Mouse (Mus musculus): ENCODE measurements around the gene Dnah2. TPM values are rescaled to one million over a fixed set of nuclear protein-coding genes. Genes with fewer than 3 reads are reported as not detected.
A peak's percentile ranks its signal among the peaks of the same experiment; 100 is the strongest.

Dnah2 gene
- polyA plus RNA-seq, 1 experiment from 2014 or later = 3.0 TPM

DNA sequence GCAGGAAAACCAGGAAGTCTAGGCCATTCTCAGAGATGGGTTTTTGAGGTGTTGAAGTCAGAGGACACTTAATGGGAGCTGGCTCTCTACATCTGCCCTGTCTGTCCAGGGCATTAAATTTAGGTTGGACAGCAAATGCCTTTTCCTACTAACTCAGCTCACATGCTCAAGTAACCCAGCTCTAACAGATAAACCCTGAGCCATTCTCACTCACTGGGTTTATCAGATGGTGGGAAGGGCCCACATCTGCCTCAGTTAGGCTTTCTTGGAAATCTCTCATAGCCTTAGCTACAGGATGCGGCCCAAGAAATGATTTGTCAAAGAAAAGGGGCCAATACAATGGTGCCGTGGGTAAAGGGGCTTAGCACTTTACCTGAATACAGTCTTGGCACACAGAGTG lies 122.7 kb downstream of the Dnah2 start:
- Histone ChIP-seq H3K9me3 (ENCODE audit: control insufficient read depth, low read length) (no peaks in the 10 kb centered on the region), H3K4me2 (ENCODE audit: low read length) (no peak overlapping the region), H3K27me3 (replicated peaks; ENCODE audit: control insufficient read depth, insufficient read depth, low read length) (peaks cover 8% of the 10 kb centered on the region; the same call in 1 of the 2 replicates), H3K9ac (ENCODE audit: low read depth, low read length) (no peak overlapping the region), H3K4me3 (ENCODE audit: low read length) (no peak overlapping the region), H3K4me1 (ENCODE audit: control insufficient read depth, insufficient read depth, low read depth, low read length) (no peaks in the 10 kb centered on the region), H3K27ac (ENCODE audit: low read depth, low read length) (no peak overlapping the region), H3K36me3 (ENCODE audit: control insufficient read depth, insufficient read depth, low read length) (no peaks in the 10 kb centered on the region)
- 85% methylated on average over 2 of the region's 2 CpGs for WGBS
- ATAC-seq = no peak

DNA sequence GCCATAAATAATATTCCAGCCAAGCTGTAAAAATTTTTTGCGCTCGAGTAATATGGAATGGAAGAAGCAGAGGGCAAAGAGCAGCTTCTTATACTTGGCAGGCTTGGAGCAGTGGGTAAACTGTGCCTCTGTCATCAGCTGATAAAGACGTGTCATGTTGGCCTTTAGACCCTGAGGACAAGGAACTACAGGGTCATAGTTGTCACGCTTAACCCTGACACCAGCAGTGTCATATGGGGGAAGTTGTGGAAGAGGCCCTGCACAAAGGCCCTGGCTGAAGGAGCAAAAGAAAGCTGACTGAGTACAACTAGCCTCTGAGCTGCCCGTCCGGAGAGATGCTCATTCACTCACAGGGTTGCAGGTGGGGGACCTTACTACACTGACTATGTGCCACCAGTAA lies 125.0 kb downstream of the Dnah2 start:
- Histone ChIP-seq H3K4me1 (ENCODE audit: control insufficient read depth, insufficient read depth, low read depth, low read length) (peaks cover 18% of the 10 kb centered on the region), H3K4me2 (ENCODE audit: low read length) (no peak overlapping the region), H3K27ac (ENCODE audit: low read depth, low read length) (no peak overlapping the region), H3K36me3 (ENCODE audit: control insufficient read depth, insufficient read depth, low read length) (no peaks in the 10 kb centered on the region), H3K4me3 (ENCODE audit: low read length) (no peak overlapping the region), H3K9ac (ENCODE audit: low read depth, low read length) (no peak overlapping the region), H3K9me3 (ENCODE audit: control insufficient read depth, low read length) (no peaks in the 10 kb centered on the region), H3K27me3 (replicated peaks; ENCODE audit: control insufficient read depth, insufficient read depth, low read length) (peaks cover 12% of the 10 kb centered on the region; the same call in 1 of the 2 replicates)
- WGBS = 77% methylated on average over 6 of the region's 6 CpGs
- no peak for ATAC-seq

DNA sequence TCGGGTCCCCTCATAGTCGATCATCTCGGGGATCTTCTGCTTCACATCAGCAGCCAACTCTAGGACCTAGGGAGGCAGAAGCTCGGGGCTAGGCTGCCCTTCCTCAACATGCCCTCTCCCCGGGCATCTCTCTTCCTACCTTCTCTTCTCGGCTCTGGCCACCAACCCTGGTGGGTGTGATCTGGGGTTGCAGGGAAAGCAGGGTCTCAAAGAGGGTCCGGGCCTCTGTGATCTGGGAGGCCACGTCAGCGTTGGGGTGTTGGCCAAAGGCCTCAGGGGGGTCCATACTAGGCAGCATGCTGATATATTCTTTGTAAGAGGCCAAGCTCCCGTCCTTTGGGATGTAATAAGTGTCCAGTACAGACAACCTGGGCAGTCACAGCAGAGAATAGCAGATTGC lies 126.1 kb downstream of the Dnah2 start:
- H3K4me3 ChIP-seq (ENCODE audit: low read length) = no peak overlapping the region
- H3K9me3 ChIP-seq (ENCODE audit: control insufficient read depth, low read length) = no peaks in the 10 kb centered on the region
- H3K4me2 ChIP-seq (ENCODE audit: low read length) = no peak overlapping the region
- H3K9ac ChIP-seq (ENCODE audit: low read depth, low read length) = no peak overlapping the region
- H3K36me3 ChIP-seq (ENCODE audit: control insufficient read depth, insufficient read depth, low read length) = no peaks in the 10 kb centered on the region
- 92% methylated on average over 10 of the region's 10 CpGs for WGBS
- peaks cover 12% of the 10 kb centered on the region; the same call in 1 of the 2 replicates for H3K27me3 ChIP-seq (replicated peaks; ENCODE audit: control insufficient read depth, insufficient read depth, low read length)
- H3K27ac ChIP-seq (ENCODE audit: low read depth, low read length) = no peak overlapping the region
- no peak for ATAC-seq
- peaks cover 21% of the 10 kb centered on the region for H3K4me1 ChIP-seq (ENCODE audit: control insufficient read depth, insufficient read depth, low read depth, low read length)

DNA sequence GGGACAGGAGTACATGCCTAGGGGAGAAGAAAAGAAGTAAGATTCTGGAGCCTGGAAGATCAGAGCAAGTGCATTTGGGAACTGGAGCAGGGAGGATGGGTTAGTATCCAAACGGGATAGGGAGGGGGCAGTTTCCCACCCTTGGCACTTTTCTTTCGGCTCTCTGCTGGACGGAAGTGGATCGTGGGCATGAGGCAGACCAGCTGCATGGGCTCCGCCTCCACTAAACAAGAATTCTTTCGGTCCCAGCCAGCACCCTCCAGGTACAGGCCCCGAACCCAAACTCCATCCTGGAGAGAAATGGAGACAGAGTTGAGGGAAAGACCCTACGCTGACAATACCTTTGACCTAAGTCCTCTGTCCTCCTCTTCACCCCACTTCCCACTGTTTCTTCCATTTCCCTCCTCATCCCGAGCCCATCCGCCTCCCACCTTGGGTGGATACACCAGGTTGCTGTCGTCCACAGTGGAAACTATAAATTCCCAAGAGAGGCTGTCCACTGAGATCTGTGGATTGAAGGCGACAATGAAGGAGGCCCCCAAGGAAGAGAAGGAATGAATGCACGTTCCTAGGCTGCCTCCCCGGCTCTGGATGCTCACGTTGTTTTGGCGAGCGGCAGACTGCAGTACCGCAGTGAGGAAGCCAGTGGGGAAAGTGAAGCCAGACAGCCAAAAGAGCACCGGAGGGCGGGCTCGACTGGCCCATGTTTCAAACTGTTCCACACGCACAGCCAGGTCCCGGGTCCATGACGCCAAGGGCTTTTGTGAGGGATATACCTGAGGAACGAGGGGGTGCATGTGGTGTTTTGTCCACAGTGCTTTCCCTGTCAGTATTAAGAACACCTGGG lies 127.6 kb downstream of the Dnah2 start:
- H3K4me1 ChIP-seq (ENCODE audit: control insufficient read depth, insufficient read depth, low read depth, low read length) = peaks cover 29% of the 10 kb centered on the region
- no peak for ATAC-seq
- H3K9ac ChIP-seq (ENCODE audit: low read depth, low read length) = 0 out of 2 replicates have a peak overlapping the region, but pooled peaks have one; percentile 4
- H3K9me3 ChIP-seq (ENCODE audit: control insufficient read depth, low read length) = no peaks in the 10 kb centered on the region
- WGBS = 15% methylated on average over 25 of the region's 25 CpGs
- H3K36me3 ChIP-seq (ENCODE audit: control insufficient read depth, insufficient read depth, low read length) = no peaks in the 10 kb centered on the region
- no peak overlapping the region for H3K4me3 ChIP-seq (ENCODE audit: low read length)
- H3K27me3 ChIP-seq (replicated peaks; ENCODE audit: control insufficient read depth, insufficient read depth, low read length) = peaks cover 12% of the 10 kb centered on the region; the same call in 1 of the 2 replicates
- no peak overlapping the region; the same call in 1 of the 2 replicates for H3K4me2 ChIP-seq (ENCODE audit: low read length)
- H3K27ac ChIP-seq (ENCODE audit: low read depth, low read length) = no peak overlapping the region

DNA sequence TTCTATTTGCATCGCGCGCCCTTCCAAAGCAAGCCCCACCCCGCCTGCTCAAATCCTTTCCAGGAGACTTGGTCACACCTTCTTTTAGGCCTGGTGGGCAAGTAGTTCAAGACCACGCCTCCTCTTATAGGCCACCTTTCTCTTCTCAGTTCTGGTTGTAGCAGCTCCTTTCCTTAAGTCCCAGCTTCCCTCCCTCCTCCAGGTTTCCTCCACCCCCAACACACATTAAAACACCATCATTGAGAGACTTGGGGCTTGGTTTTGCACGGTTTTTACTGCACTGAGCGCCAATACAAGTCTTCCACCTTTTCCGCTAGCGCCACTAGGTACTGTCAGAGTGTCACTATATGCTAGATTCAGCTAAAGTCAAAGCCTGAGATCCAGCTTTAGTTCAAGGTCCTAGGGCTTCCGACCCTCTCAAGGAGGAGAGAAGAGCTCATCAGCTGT lies 128.3 kb downstream of the Dnah2 start:
- Histone ChIP-seq H3K9ac (ENCODE audit: low read depth, low read length) (peak overlapping the region; percentile 48), H3K27ac (ENCODE audit: low read depth, low read length) (no peak overlapping the region), H3K4me3 (ENCODE audit: low read length) (peak overlapping the region; percentile 76), H3K36me3 (ENCODE audit: control insufficient read depth, insufficient read depth, low read length) (no peaks in the 10 kb centered on the region), H3K9me3 (ENCODE audit: control insufficient read depth, low read length) (no peaks in the 10 kb centered on the region), H3K27me3 (replicated peaks; ENCODE audit: control insufficient read depth, insufficient read depth, low read length) (peaks cover 12% of the 10 kb centered on the region; the same call in 1 of the 2 replicates), H3K4me1 (ENCODE audit: control insufficient read depth, insufficient read depth, low read depth, low read length) (peaks cover 29% of the 10 kb centered on the region), H3K4me2 (ENCODE audit: low read length) (peak overlapping the region; percentile 67)
- no peak for ATAC-seq
- 11% methylated on average over 10 of the region's 10 CpGs for WGBS

DNA sequence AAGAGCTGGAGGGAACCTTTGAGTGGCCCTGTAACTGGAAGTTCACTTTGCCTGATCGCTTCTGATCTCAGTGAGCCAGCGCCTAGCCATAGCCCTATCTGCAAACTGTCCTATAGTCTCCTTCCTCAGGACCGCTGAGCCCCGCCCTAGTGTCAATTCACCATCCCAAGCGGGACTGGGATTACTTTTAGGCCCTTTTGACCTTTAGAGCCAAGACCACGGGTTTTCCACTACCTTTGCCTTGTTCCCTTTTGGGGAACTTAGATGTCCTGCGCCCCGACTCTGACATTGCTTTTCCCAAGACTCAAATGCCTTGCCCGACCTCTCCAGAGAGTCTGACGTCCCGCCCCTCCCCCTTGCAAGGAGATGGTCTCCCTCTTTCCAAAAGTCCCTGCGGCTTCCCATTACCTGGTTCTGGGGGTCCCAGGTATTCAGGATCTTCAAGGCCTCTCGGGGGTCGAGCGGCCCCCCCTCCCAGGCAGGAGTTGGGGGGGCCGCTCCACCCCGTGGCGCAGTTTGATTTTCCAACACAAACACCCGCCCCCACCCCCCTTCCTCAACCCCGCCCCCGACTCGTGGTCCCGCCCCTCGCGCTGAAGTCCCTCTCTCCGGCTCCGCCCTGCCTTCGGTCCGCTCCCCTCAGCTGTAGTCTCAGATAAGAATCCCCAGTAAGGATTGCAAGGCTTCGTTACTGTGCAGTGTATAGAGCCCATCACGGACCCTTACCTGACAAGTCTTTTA lies 128.9 kb downstream of the Dnah2 start:
- H3K9me3 ChIP-seq (ENCODE audit: control insufficient read depth, low read length) = no peaks in the 10 kb centered on the region
- H3K9ac ChIP-seq (ENCODE audit: low read depth, low read length) = peak overlapping the region; percentile 59
- peak overlapping the region; percentile 67 for H3K4me2 ChIP-seq (ENCODE audit: low read length)
- peak overlapping the region; percentile 76 for H3K4me3 ChIP-seq (ENCODE audit: low read length)
- H3K36me3 ChIP-seq (ENCODE audit: control insufficient read depth, insufficient read depth, low read length) = no peaks in the 10 kb centered on the region
- ATAC-seq = no peak
- peaks cover 12% of the 10 kb centered on the region; the same call in 1 of the 2 replicates for H3K27me3 ChIP-seq (replicated peaks; ENCODE audit: control insufficient read depth, insufficient read depth, low read length)
- under 1% methylated on average over 25 of the region's 31 CpGs for WGBS
- peak overlapping the region; percentile 81 for H3K27ac ChIP-seq (ENCODE audit: low read depth, low read length)
- peaks cover 31% of the 10 kb centered on the region for H3K4me1 ChIP-seq (ENCODE audit: control insufficient read depth, insufficient read depth, low read depth, low read length)

DNA sequence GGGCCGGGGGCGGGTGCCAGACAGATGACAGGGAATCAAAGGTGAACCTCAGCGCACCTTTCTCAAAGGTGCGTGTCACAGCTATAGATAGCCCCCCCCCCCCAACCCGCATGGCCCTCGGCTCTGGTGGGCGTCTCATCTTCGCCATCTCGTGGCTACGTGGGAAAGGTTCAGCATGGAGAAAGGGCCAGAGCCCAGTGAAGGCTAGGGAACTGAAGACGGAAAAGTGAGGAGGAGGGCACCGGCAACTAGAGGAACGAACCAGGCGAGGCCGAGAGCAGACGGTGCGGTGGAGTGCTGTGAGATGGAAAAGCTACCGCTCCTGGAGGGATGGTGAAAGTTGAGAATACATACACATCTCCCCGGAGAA lies 129.5 kb downstream of the Dnah2 start:
- H3K36me3 ChIP-seq (ENCODE audit: control insufficient read depth, insufficient read depth, low read length) = no peaks in the 10 kb centered on the region

DNA sequence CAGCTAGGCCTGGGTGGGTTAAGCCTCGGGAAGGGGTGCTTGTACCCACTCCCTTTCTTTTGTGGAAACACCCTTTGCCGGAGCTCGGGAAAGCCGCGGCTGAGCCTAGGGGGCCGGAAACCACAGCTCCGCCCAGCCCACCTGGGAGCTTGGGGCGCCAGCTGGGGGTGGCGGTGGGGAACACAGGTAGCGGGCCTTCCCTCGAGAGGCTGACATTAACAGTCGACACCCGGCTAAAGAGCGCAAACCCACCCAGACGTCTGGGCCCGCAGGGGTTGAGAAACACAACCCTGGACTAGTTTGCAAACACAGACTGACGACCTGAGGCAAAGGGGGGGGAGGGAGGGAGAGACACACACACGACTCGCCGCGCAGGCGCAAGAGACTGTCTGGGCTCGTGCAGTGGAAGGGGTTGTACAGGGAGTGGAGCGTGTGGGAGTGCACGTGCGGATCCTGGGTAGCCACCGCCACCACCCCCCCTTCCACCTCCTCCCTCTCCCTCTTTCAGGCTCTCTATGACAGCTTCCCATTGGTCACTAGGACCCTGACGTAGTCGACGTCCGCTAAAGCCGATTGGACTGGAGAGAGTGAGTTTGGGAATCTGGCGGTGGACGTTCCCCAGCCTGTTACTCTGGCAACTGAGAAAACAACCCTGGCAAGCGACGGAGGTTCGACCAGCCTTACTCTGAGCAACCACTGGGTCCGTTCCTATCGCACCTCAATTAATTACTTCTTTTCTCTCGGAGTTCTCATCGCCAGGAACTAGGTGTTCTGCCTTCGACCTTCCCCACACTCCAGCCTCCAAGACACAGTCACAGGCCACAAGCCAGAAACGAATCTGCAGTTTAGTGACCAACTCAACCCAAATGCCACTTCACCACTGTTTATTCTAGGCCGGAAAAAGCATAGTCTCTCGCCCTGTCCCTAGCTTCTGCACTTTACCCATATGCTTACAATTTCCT lies 130.1 kb downstream of the Dnah2 start:
- H3K36me3 ChIP-seq (ENCODE audit: control insufficient read depth, insufficient read depth, low read length) = no peaks in the 10 kb centered on the region
- H3K4me3 ChIP-seq (ENCODE audit: low read length) = peak overlapping the region; percentile 76
- peak overlapping the region; percentile 67 for H3K4me2 ChIP-seq (ENCODE audit: low read length)
- peaks cover 12% of the 10 kb centered on the region; the same call in 1 of the 2 replicates for H3K27me3 ChIP-seq (replicated peaks; ENCODE audit: control insufficient read depth, insufficient read depth, low read length)
- peak overlapping the region; percentile 64 for H3K9ac ChIP-seq (ENCODE audit: low read depth, low read length)
- peaks cover 43% of the 10 kb centered on the region for H3K4me1 ChIP-seq (ENCODE audit: control insufficient read depth, insufficient read depth, low read depth, low read length)
- no peaks in the 10 kb centered on the region for H3K9me3 ChIP-seq (ENCODE audit: control insufficient read depth, low read length)
- H3K27ac ChIP-seq (ENCODE audit: low read depth, low read length) = peak overlapping the region; percentile 98
- ATAC-seq = peak; percentile 94
- 0% methylated on average over 44 of the region's 45 CpGs for WGBS

More for the DNA sequence above, 129.5 kb downstream of the Dnah2 start:
- Histone ChIP-seq H3K9me3 (ENCODE audit: control insufficient read depth, low read length) (no peaks in the 10 kb centered on the region), H3K4me3 (ENCODE audit: low read length) (peak overlapping the region; percentile 76), H3K9ac (ENCODE audit: low read depth, low read length) (peak overlapping the region; percentile 59), H3K27me3 (replicated peaks; ENCODE audit: control insufficient read depth, insufficient read depth, low read length) (peaks cover 12% of the 10 kb centered on the region; the same call in 1 of the 2 replicates), H3K4me2 (ENCODE audit: low read length) (peak overlapping the region; percentile 67), H3K27ac (ENCODE audit: low read depth, low read length) (peak overlapping the region; percentile 81), H3K4me1 (ENCODE audit: control insufficient read depth, insufficient read depth, low read depth, low read length) (peaks cover 36% of the 10 kb centered on the region)
- 2% methylated on average over 19 of the region's 19 CpGs for WGBS
- no peak for ATAC-seq
